Mouse (Mus musculus): ENCODE results near the gene Batf. TPM values are rescaled to one million over a fixed set of nuclear protein-coding genes. Genes with fewer than 3 reads are reported as not detected.

Gene Batf
- polyA plus RNA-seq, 1 experiment from 2014 or later = 0.36 TPM

DNA sequence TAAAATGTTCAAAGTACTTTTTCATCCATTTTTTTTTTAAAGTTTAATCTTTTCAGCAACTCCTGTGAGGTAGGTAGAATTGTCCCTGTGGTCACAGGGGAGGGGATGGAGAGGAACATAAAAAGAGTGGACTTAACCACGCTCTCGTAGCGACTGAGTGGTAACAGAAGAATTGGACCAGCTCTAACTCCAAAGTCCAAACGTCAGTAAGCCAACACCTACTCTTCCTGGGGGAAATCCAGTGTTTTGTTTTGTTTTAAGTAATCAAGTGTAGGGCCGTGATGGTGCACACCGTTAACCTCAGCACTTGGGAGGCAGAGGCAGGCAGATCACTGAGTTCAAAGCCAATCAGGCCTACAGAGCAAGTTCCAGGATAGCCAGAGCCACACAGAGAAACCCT, 65.6 kb downstream of the Batf start:
- Histone ChIP-seq H3K9me3 (ENCODE audit: control insufficient read depth, low read length) (no peaks in the 10 kb centered on the region), H3K36me3 (ENCODE audit: control insufficient read depth, insufficient read depth, low read length) (no peaks in the 10 kb centered on the region), H3K27ac (ENCODE audit: low read depth, low read length) (no peak overlapping the region), H3K4me3 (ENCODE audit: low read depth, low read length) (no peak overlapping the region), H3K27me3 (ENCODE audit: control insufficient read depth, insufficient read depth, low read length) (no peaks in the 10 kb centered on the region), H3K4me2 (ENCODE audit: low read depth, low read length) (no peak overlapping the region), H3K4me1 (ENCODE audit: control insufficient read depth, insufficient read depth, low read length) (no peaks in the 10 kb centered on the region), H3K9ac (replicated peaks; ENCODE audit: low read depth, low read length) (no peak overlapping the region)
- ATAC-seq (ENCODE audit: low read depth) = no peak
- 91% methylated on average over 6 of the region's 6 CpGs for WGBS

DNA sequence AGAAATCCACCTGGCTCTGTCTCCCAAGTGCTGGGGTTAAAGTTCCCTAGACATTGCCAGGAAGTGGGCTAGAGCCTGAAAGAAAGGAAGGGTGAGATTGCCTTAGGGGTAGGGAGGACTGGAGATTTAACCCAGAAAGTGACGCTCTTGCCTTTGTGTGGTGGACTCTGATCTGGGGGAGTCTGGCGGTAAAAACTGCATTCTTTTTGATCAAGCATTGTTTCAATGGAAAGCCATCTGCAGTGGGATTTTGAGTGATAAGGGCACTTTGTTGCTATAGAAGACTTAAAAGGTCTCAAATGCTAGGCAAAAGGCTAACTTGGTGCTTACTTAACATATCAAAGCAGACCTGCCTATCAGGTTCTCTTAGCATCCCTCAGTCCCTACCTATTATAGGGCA, 66.8 kb downstream of the Batf start:
- Histone ChIP-seq H3K27ac (ENCODE audit: low read depth, low read length) (no peak overlapping the region), H3K9ac (replicated peaks; ENCODE audit: low read depth, low read length) (no peak overlapping the region), H3K9me3 (ENCODE audit: control insufficient read depth, low read length) (no peaks in the 10 kb centered on the region), H3K4me3 (ENCODE audit: low read depth, low read length) (no peak overlapping the region), H3K36me3 (ENCODE audit: control insufficient read depth, insufficient read depth, low read length) (no peaks in the 10 kb centered on the region), H3K4me2 (ENCODE audit: low read depth, low read length) (no peak overlapping the region), H3K27me3 (ENCODE audit: control insufficient read depth, insufficient read depth, low read length) (no peaks in the 10 kb centered on the region), H3K4me1 (ENCODE audit: control insufficient read depth, insufficient read depth, low read length) (no peaks in the 10 kb centered on the region)
- WGBS = 54% methylated on average over 2 of the region's 2 CpGs
- no peak for ATAC-seq (ENCODE audit: low read depth)

DNA sequence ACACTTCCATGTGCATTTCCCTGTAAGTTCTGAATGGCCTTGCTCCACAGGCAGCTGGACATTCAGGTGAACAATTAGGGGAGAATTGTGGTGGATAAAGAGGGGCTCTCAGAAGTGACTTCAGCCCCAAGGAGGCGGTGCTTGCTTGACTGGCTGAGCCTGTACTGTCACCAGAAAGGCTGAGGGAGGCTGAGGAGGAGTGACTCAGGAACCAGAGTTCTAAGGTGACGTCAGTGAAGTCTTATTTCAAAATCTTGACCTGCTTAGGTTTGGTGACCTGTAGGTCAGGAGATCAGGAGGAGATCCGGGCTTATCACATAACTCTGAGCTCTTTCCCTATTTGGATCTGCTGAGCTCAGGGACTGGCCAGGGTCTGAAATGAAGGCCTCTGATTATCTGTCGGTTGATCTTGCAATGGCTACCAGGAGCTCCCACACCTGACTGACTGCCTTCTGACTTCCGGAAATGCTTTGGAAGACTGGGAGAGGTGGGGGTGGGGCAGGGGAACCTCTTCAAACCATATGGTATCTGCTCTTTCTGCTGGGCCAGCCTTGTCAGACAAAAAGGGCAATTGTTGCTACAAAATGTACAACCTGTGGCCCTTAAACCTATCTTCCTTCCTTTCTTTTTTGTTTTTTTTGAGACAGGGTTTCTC, 68.3 kb downstream of the Batf start:
- 78% methylated on average over 5 of the region's 5 CpGs for WGBS
- Histone ChIP-seq H3K36me3 (ENCODE audit: control insufficient read depth, insufficient read depth, low read length) (no peaks in the 10 kb centered on the region), H3K4me1 (ENCODE audit: control insufficient read depth, insufficient read depth, low read length) (no peaks in the 10 kb centered on the region), H3K9ac (replicated peaks; ENCODE audit: low read depth, low read length) (no peak overlapping the region), H3K27me3 (ENCODE audit: control insufficient read depth, insufficient read depth, low read length) (no peaks in the 10 kb centered on the region), H3K4me3 (ENCODE audit: low read depth, low read length) (no peak overlapping the region), H3K4me2 (ENCODE audit: low read depth, low read length) (no peak overlapping the region), H3K27ac (ENCODE audit: low read depth, low read length) (no peak overlapping the region), H3K9me3 (ENCODE audit: control insufficient read depth, low read length) (no peaks in the 10 kb centered on the region)
- ATAC-seq (ENCODE audit: low read depth) = no peak

DNA sequence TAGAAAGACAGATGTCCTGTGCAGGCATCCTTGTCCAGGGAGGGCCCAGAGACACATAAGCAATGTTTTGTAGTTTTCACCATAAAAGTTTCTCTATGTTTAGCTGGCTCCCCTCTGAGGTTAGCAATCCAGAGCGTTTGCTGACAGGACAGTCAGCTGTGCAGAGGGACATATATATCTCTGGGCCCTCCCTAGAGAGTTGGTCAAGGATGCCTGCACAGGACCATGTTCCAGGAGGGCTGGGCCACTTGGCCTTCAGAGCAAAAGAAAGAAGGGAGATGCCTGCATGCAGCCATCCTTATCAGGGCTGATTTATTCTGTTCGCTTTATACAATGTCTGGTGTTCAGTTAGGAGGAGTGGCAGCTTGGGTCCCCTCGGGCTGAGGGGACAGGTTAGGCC, 70.0 kb downstream of the Batf start:
- no peak overlapping the region for H3K4me2 ChIP-seq (ENCODE audit: low read depth, low read length)
- WGBS = 87% methylated on average over 3 of the region's 3 CpGs
- no peak for ATAC-seq (ENCODE audit: low read depth)
- no peaks in the 10 kb centered on the region for H3K36me3 ChIP-seq (ENCODE audit: control insufficient read depth, insufficient read depth, low read length)
- no peaks in the 10 kb centered on the region for H3K27me3 ChIP-seq (ENCODE audit: control insufficient read depth, insufficient read depth, low read length)
- no peak overlapping the region for H3K9ac ChIP-seq (replicated peaks; ENCODE audit: low read depth, low read length)
- no peaks in the 10 kb centered on the region for H3K4me1 ChIP-seq (ENCODE audit: control insufficient read depth, insufficient read depth, low read length)
- H3K4me3 ChIP-seq (ENCODE audit: low read depth, low read length) = no peak overlapping the region
- H3K9me3 ChIP-seq (ENCODE audit: control insufficient read depth, low read length) = no peaks in the 10 kb centered on the region
- H3K27ac ChIP-seq (ENCODE audit: low read depth, low read length) = no peak overlapping the region

DNA sequence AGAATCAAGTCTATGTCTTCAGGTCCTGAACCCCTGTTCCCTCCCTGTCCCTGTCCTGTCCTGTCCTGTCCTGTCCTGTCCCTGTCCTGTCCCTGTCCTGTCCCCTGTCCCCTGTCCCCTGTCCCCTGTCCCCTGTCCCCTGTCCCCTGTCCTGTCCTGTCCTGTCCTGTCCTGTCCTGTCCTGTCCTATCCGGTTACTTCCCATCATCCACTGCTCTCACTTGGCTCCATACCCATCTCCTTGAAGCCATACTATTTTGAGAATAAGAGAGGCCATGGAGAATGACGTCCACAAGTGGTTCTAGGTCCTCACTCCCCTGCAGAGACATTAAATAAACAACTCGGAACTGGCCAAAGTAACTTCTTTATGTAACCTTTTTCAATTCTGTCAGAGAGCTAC, 70.6 kb downstream of the Batf start:
- WGBS = 66% methylated on average over 3 of the region's 3 CpGs

More for the DNA sequence above, 70.6 kb downstream of the Batf start:
- Histone ChIP-seq H3K27ac (ENCODE audit: low read depth, low read length) (no peak overlapping the region), H3K4me3 (ENCODE audit: low read depth, low read length) (no peak overlapping the region), H3K4me1 (ENCODE audit: control insufficient read depth, insufficient read depth, low read length) (no peaks in the 10 kb centered on the region), H3K4me2 (ENCODE audit: low read depth, low read length) (no peak overlapping the region), H3K27me3 (ENCODE audit: control insufficient read depth, insufficient read depth, low read length) (no peaks in the 10 kb centered on the region), H3K9ac (replicated peaks; ENCODE audit: low read depth, low read length) (no peak overlapping the region), H3K9me3 (ENCODE audit: control insufficient read depth, low read length) (no peaks in the 10 kb centered on the region), H3K36me3 (ENCODE audit: control insufficient read depth, insufficient read depth, low read length) (no peaks in the 10 kb centered on the region)
- no peak for ATAC-seq (ENCODE audit: low read depth)

Small RNA genes lying within 50 kb of the gene (microRNA-seq; reads per million reads assigned to microRNA genes)
- gene Gm47285 = not detected

Other genes starting within 250 kb of the Batf start
- gene Fos, start 212.8 kb upstream of the Batf start, polyA plus RNA-seq (2014; fragmentation: Nextera tagmentation; extraction: Ambion mirVana) = 2.8 and 4.0 TPM in 2 replicates
- 1.5 and 2.9 TPM in 2 replicates for gene Jdp2, start 87.6 kb upstream of the Batf start, polyA plus RNA-seq (2014; fragmentation: Nextera tagmentation; extraction: Ambion mirVana)
- gene Flvcr2, start 59.9 kb downstream of the Batf start, polyA plus RNA-seq (2014; fragmentation: Nextera tagmentation; extraction: Ambion mirVana) = 3.3 and 5.8 TPM in 2 replicates
- gene Erg28, start 137.9 kb downstream of the Batf start, polyA plus RNA-seq (2014; fragmentation: Nextera tagmentation; extraction: Ambion mirVana) = 88.1 and 104 TPM in 2 replicates
- 16.8 and 18.0 TPM in 2 replicates for gene Ttll5, start 138.0 kb downstream of the Batf start, polyA plus RNA-seq (2014; fragmentation: Nextera tagmentation; extraction: Ambion mirVana)